17 mouse cellular contexts compared by ENCODE assay signal in genomic region chr14:51229657-51230056, GRCm38 (mm10). TPM values are rescaled to one million over a fixed set of nuclear protein-coding genes. Genes with fewer than 3 reads are reported as not detected.
"Had no signal": no experiment of that assay in that cellular context is flagged by ENCODE, and none has a peak within 500 bp of the region (broad histone marks: within the 10 kb centered on the region; RNA-seq: fewer than 3 reads in every experiment).

No protein-coding gene starts in this region.

RNA-seq across cellular contexts. Expression of gene Rnase2a, which starts 26.3 kb away (rescaled TPM):
- total RNA-seq: megakaryocyte-erythroid progenitor cell, adult 5-6 weeks had no signal
- polyA plus RNA-seq: liver, embryonic 12.5 days; liver, embryonic 15.5 days; liver, postnatal 0 days; lung, adult 2 months; lung, embryonic 15.5 days; lung, postnatal 0 days; midbrain, embryonic 10.5 days; midbrain, embryonic 12.5 days; midbrain, embryonic 14.5 days; midbrain, embryonic 16.5 days; neural tube, embryonic 11.5 days; neural tube, embryonic 13.5 days; neural tube, embryonic 15.5 days; small intestine, adult 2 months; thymus, postnatal 0 days had no signal

RNA-seq across cellular contexts. Expression of gene Ear14, which starts 26.5 kb away (rescaled TPM):
- total RNA-seq: megakaryocyte-erythroid progenitor cell, adult 5-6 weeks had no signal
- polyA plus RNA-seq: liver, embryonic 12.5 days; liver, embryonic 15.5 days; liver, postnatal 0 days; lung, adult 2 months; lung, embryonic 15.5 days; lung, postnatal 0 days; midbrain, embryonic 10.5 days; midbrain, embryonic 12.5 days; midbrain, embryonic 14.5 days; midbrain, embryonic 16.5 days; myocyte; neural tube, embryonic 11.5 days; neural tube, embryonic 13.5 days; neural tube, embryonic 15.5 days; small intestine, adult 2 months; thymus, postnatal 0 days had no signal

RNA-seq across cellular contexts. Expression of gene Ang2, which starts 30.7 kb away (rescaled TPM):
- total RNA-seq: megakaryocyte-erythroid progenitor cell, adult 5-6 weeks had no signal
- polyA plus RNA-seq: liver, embryonic 12.5 days; liver, embryonic 15.5 days; liver, postnatal 0 days; lung, adult 2 months; lung, embryonic 15.5 days; lung, postnatal 0 days; midbrain, embryonic 10.5 days; midbrain, embryonic 12.5 days; midbrain, embryonic 14.5 days; midbrain, embryonic 16.5 days; neural tube, embryonic 11.5 days; neural tube, embryonic 13.5 days; neural tube, embryonic 15.5 days; small intestine, adult 2 months; thymus, postnatal 0 days had no signal
